Mouse (Mus musculus) MEL (cell line): ENCODE results near the gene Pex14. TPM values are rescaled to one million over a fixed set of nuclear protein-coding genes. Genes with fewer than 3 reads are reported as not detected.

Experiments
- DNase-seq: peaks from one replicate; pipeline ENCODE4 v3.0.0; 2011; ENCODE audit warnings: low read depth, low spot score
- H3K27ac ChIP-seq: 2 replicates; pipeline ENCODE4 v1.5.1; 2012; ENCODE audit warnings: low read depth, mild to moderate bottlenecking, control low read depth, low read length, moderate library complexity; ENCODE audit not compliant: control insufficient read depth
- H3K27me3 ChIP-seq, 2 experiments: fragments of 150-350 bp in 1 of 2; sonication (generic) in 1 of 2; 2 replicates each; pipeline ENCODE4 v1.6.1; 2012; ENCODE audit warnings: low read length in 2 of 2, mild to moderate bottlenecking in 2 of 2, improper control_type of control experiment in 1 of 2, moderate library complexity in 1 of 2; ENCODE audit not compliant: insufficient read depth in 2 of 2, control insufficient read depth in 1 of 2
- H3K36me3 ChIP-seq, 2 experiments: 2 replicates each; pipeline ENCODE4 v1.6.1; 2012 to 2014; ENCODE audit warnings: low read length in 2 of 2, improper control_type of control experiment in 1 of 2, inconsistent platforms in 1 of 2, mild to moderate bottlenecking in 1 of 2; ENCODE audit not compliant: insufficient read depth in 2 of 2, control insufficient read depth in 1 of 2
- H3K4me1 ChIP-seq, 2 experiments: fragments of 150-350 bp in 1 of 2; sonication (generic) in 1 of 2; 2 replicates each; pipeline ENCODE4 v1.6.1; 2012; ENCODE audit warnings: low read length in 2 of 2, improper control_type of control experiment in 1 of 2, mild to moderate bottlenecking in 1 of 2; ENCODE audit not compliant: insufficient read depth in 2 of 2, control insufficient read depth in 1 of 2
- H3K4me3 ChIP-seq, 2 experiments: fragments of 150-350 bp in 1 of 2; sonication (generic) in 1 of 2; 2 replicates each; pipeline ENCODE4 v1.5.1; 2012; ENCODE audit warnings: low read depth in 2 of 2, low read length in 2 of 2, mild to moderate bottlenecking in 2 of 2, moderate library complexity in 2 of 2, control low read depth in 1 of 2, improper control_type of control experiment in 1 of 2; ENCODE audit not compliant: control insufficient read depth in 1 of 2, insufficient read depth in 1 of 2
- H3K79me2 ChIP-seq: 2 replicates; pipeline ENCODE4 v1.6.1; 2012; ENCODE audit warnings: mild to moderate bottlenecking, low read length, moderate library complexity; ENCODE audit not compliant: control insufficient read depth, poor library complexity, insufficient read depth
- H3K9ac ChIP-seq: 2 replicates; pipeline ENCODE4 v1.6.1; 2012; ENCODE audit warnings: low read depth, mild to moderate bottlenecking, control low read depth, low read length, moderate library complexity; ENCODE audit not compliant: control insufficient read depth, poor library complexity, severe bottlenecking
- H3K9me3 ChIP-seq: fragments of 150-350 bp; sonication (generic); replicated peaks from 2 replicates; pipeline ENCODE4 v1.6.1; 2012; ENCODE audit warnings: mild to moderate bottlenecking, low read length, improper control_type of control experiment, moderate library complexity; ENCODE audit not compliant: insufficient read depth
- CHD1 ChIP-seq: IDR thresholded peaks from 2 replicates; pipeline ENCODE4 v1.6.1; 2012; ENCODE audit warnings: low read depth, mild to moderate bottlenecking, inconsistent platforms, low read length, improper control_type of control experiment
- CHD2 ChIP-seq: IDR thresholded peaks from 2 replicates; pipeline ENCODE4 v1.6.1; 2011; ENCODE audit warnings: low read length, improper control_type of control experiment
- CTCF ChIP-seq, 3 experiments: IDR thresholded peaks in 2 of 3; conservative IDR thresholded peaks in 1 of 3; 2 replicates each; pipeline ENCODE4 v1.5.1; 2011 to 2012; ENCODE audit warnings: low read length in 3 of 3, low read depth in 2 of 3, mild to moderate bottlenecking in 2 of 3, improper control_type of control experiment in 1 of 3, inconsistent platforms in 1 of 3, mixed read lengths in 1 of 3, moderate library complexity in 1 of 3; ENCODE audit not compliant: control insufficient read depth in 1 of 3, insufficient read depth in 1 of 3, poor library complexity in 1 of 3, severe bottlenecking in 1 of 3
- ELF1 ChIP-seq: IDR thresholded peaks from 2 replicates; pipeline ENCODE4 v1.6.1; 2014; ENCODE audit warnings: low read depth, mild to moderate bottlenecking, inconsistent platforms, low read length, improper control_type of control experiment, moderate library complexity
- GATA1 ChIP-seq: IDR thresholded peaks from 2 replicates; pipeline ENCODE4 v1.6.1; 2011; ENCODE audit warnings: low read depth, low read length, improper control_type of control experiment
- HCFC1 ChIP-seq: IDR thresholded peaks from 2 replicates; pipeline ENCODE4 v1.6.1; 2012; ENCODE audit warnings: low read depth, mild to moderate bottlenecking, inconsistent platforms, low read length, improper control_type of control experiment, moderate library complexity
- MAX ChIP-seq: IDR thresholded peaks from 2 replicates; pipeline ENCODE4 v1.6.1; 2011; ENCODE audit warnings: low read length, improper control_type of control experiment
- MYC ChIP-seq: IDR thresholded peaks from 2 replicates; pipeline ENCODE4 v1.6.1; 2011; ENCODE audit warnings: low read depth, mild to moderate bottlenecking, low read length, improper control_type of control experiment, moderate library complexity
- NELFE ChIP-seq: IDR thresholded peaks from 2 replicates; pipeline ENCODE4 v1.6.1; 2011; ENCODE audit warnings: low read depth, low read length, improper control_type of control experiment
- POLR2AphosphoS5 ChIP-seq: IDR thresholded peaks from 2 replicates; pipeline ENCODE4 v1.6.1; 2012; ENCODE audit warnings: low read depth, borderline replicate concordance, mild to moderate bottlenecking, inconsistent platforms, low read length, moderate library complexity, mixed read lengths
- SIN3A ChIP-seq: IDR thresholded peaks from 2 replicates; pipeline ENCODE4 v1.6.1; 2012; ENCODE audit warnings: low read length, improper control_type of control experiment, inconsistent platforms
- SMC3 ChIP-seq: IDR thresholded peaks from 2 replicates; pipeline ENCODE4 v1.6.1; 2011; ENCODE audit warnings: low read depth, low read length, improper control_type of control experiment
- TBP ChIP-seq: IDR thresholded peaks from 2 replicates; pipeline ENCODE4 v1.8.0; 2011; ENCODE audit warnings: low read depth, low read length, improper control_type of control experiment
- TCF12 ChIP-seq: IDR thresholded peaks from 2 replicates; pipeline ENCODE4 v1.6.1; 2014; ENCODE audit warnings: low read depth, mild to moderate bottlenecking, inconsistent platforms, low read length, improper control_type of control experiment, moderate library complexity
- UBTF ChIP-seq: IDR thresholded peaks from 2 replicates; pipeline ENCODE4 v1.6.1; 2012; ENCODE audit warnings: low read depth, mild to moderate bottlenecking, inconsistent platforms, low read length, improper control_type of control experiment, moderate library complexity, borderline replicate concordance; ENCODE audit not compliant: insufficient read depth
- USF1 ChIP-seq: IDR thresholded peaks from 2 replicates; pipeline ENCODE4 v1.6.1; 2014; ENCODE audit warnings: low read depth, mild to moderate bottlenecking, inconsistent platforms, low read length, improper control_type of control experiment, moderate library complexity
- USF2 ChIP-seq, 2 experiments: IDR thresholded peaks; 2 replicates each; pipeline ENCODE4 v1.6.1; 2011 to 2012; ENCODE audit warnings: improper control_type of control experiment in 2 of 2, low read length in 2 of 2, borderline replicate concordance in 1 of 2, inconsistent platforms in 1 of 2, low read depth in 1 of 2, mild to moderate bottlenecking in 1 of 2; ENCODE audit not compliant: insufficient read depth in 1 of 2
- ZC3H11A ChIP-seq: IDR thresholded peaks from 2 replicates; pipeline ENCODE4 v1.6.1; 2012; ENCODE audit warnings: low read depth, mild to moderate bottlenecking, inconsistent platforms, low read length, improper control_type of control experiment
- ZMIZ1 ChIP-seq: IDR thresholded peaks from 2 replicates; pipeline ENCODE4 v1.6.1; 2012; ENCODE audit warnings: low read depth, mild to moderate bottlenecking, inconsistent platforms, low read length, improper control_type of control experiment, moderate library complexity
- ZNF384 ChIP-seq: IDR thresholded peaks from 2 replicates; pipeline ENCODE4 v1.6.1; 2012; ENCODE audit warnings: low read depth, mild to moderate bottlenecking, inconsistent platforms, low read length, improper control_type of control experiment
- polyA plus RNA-seq, 2 experiments: library from polyadenylated mRNA; stranded (reverse) in 1 of 2; unstranded in 1 of 2; fragments of >175 nt in 1 of 2; fragments of >200 nt in 1 of 2; gene quantifications; 2 replicates each; pipeline versions ENCODE4 v1.2.1 to v1.2.4; 2012; ENCODE audit warnings: low replicate concordance in 2 of 2, low read depth in 1 of 2; ENCODE audit not compliant: insufficient read length in 2 of 2, insufficient read depth in 1 of 2, missing spikeins in 1 of 2
- total RNA-seq: library from RNA; depleted of rRNA; stranded (reverse); fragments of 300-350 nt; gene quantifications from 2 replicates; pipeline ENCODE4 v1.2.3, GENCODE M21; 2012

Pex14 gene
- total and polyA plus RNA-seq, 3 experiments: 38.3 to 49.2 TPM; not detected in 1

DNA sequence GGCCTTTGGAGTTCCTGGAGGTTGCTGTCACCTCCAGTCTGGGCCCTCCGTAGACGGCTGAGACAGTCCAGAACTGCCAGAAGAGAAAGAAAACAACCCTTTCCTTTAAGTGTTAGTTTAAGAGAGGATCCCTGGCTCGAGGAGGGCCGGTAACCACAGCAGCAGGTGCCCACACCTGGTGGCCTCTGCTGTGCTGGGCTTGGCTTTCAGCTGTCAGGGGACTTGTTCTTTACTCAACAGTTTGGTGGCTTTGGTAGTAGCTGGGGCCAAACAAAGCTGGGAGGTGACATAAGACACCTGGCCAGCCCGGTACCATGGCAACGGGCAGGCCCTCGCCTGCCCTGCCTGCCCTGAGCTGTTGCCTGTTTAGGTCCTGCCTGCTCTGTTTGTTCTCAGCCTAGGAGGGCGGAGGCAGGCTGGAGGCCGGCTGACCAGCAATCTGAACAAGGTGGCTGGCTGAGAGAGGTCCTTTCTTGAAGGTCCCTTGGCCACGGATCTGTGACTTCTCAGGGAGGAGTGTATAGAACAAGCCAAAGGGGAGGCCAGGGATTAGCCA is 151.8 kb downstream of the Pex14 start:
- no peaks in the 10 kb centered on the region for H3K9me3 ChIP-seq
- H3K27ac ChIP-seq: no peak overlapping the region
- no peaks in the 10 kb centered on the region for H3K27me3 ChIP-seq
- H3K4me3 ChIP-seq: no peak overlapping the region
- H3K36me3 ChIP-seq: no peaks in the 10 kb centered on the region
- DNase-seq: no peak
- H3K9ac ChIP-seq: no peak overlapping the region
- no peaks in the 10 kb centered on the region for H3K79me2 ChIP-seq
- no peaks in the 10 kb centered on the region for H3K4me1 ChIP-seq
- TF ChIP-seq GATA1: no peak

GRCm38 (mm10) chr4:148946071-148946470 is 153.6 kb downstream of the Pex14 start:
- Histone ChIP-seq H3K9ac (no peak overlapping the region), H3K27ac (no peak overlapping the region), H3K79me2 (no peaks in the 10 kb centered on the region), H3K4me3 (no peak overlapping the region), H3K36me3 (peaks cover 0 to 3% of the 10 kb centered on the region in 2 experiments; a peak in 2 of 4 replicates), H3K4me1 (peaks cover 0 to 5% of the 10 kb centered on the region in 2 experiments; a peak in 2 of 4 replicates), H3K9me3 (no peaks in the 10 kb centered on the region), H3K27me3 (no peaks in the 10 kb centered on the region)
- no peak for TF ChIP-seq CTCF (IDR thresholded peaks at IDR 0.05 in 2 of 3, conservative IDR thresholded peaks at IDR 0.05 in 1 of 3; ENCODE audit: control insufficient read depth in 1 of 3, insufficient read depth in 1 of 3, low read depth in 2 of 3, low read length in 3 of 3, poor library complexity in 1 of 3, severe bottlenecking in 1 of 3)
- no peak for TF ChIP-seq ELF1
- no peak for TF ChIP-seq TBP
- TF ChIP-seq TCF12: no peak
- TF ChIP-seq SMC3: no peak
- no peak for TF ChIP-seq ZC3H11A
- TF ChIP-seq USF2 (IDR thresholded peaks at IDR 0.05; ENCODE audit: borderline replicate concordance in 1 of 2, insufficient read depth in 1 of 2, low read depth in 1 of 2, low read length in 2 of 2): no peak
- TF ChIP-seq NELFE: no peak
- no peak for TF ChIP-seq POLR2AphosphoS5
- no peak for TF ChIP-seq UBTF
- no peak for TF ChIP-seq MAX
- no peak for TF ChIP-seq MYC
- DNase-seq: no peak

DNA sequence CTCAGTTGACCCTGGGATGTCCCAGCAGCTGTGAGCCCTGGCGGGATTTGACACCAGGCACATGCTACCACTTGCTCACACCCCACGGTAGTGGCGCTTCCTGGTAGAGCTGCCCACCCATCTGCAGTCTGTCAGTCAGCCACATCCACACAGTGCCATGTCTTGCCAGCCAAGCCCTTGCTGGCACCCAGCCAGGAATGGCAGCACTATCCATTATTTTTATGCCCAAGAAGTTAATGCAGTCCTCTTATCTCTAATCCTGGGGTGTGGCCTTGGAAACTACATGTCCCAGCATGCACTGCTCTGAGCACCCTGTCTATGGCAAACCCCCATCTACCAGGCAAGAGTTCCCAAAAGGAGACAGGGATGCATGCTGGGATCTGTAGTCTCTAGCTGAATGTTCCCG is 154.2 kb downstream of the Pex14 start:
- H3K79me2 ChIP-seq: no peaks in the 10 kb centered on the region; the same call in 1 of the 2 replicates
- peak; percentile 59 for DNase-seq
- TF ChIP-seq SIN3A: no peak
- TF ChIP-seq USF2 (IDR thresholded peaks at IDR 0.05; ENCODE audit: borderline replicate concordance in 1 of 2, insufficient read depth in 1 of 2, low read depth in 1 of 2, low read length in 2 of 2): no peak
- 0 out of 2 replicates have a peak, but pooled peaks have one; percentile 8 for TF ChIP-seq ELF1
- TF ChIP-seq NELFE: no peak
- no peak for TF ChIP-seq ZMIZ1
- peak; percentile 74 for TF ChIP-seq GATA1
- TF ChIP-seq MYC: no peak
- TF ChIP-seq ZNF384: no peak
- peak; percentile 94 for TF ChIP-seq HCFC1
- TF ChIP-seq CHD1: no peak
- TF ChIP-seq CHD2: no peak
- TF ChIP-seq USF1: no peak
- no peak for TF ChIP-seq CTCF (IDR thresholded peaks at IDR 0.05 in 2 of 3, conservative IDR thresholded peaks at IDR 0.05 in 1 of 3; ENCODE audit: control insufficient read depth in 1 of 3, insufficient read depth in 1 of 3, low read depth in 2 of 3, low read length in 3 of 3, poor library complexity in 1 of 3, severe bottlenecking in 1 of 3)
- no peak overlapping the region for H3K27ac ChIP-seq
- no peaks in the 10 kb centered on the region for H3K27me3 ChIP-seq
- H3K9ac ChIP-seq: no peak overlapping the region
- no peak overlapping the region for H3K4me3 ChIP-seq
- no peaks in the 10 kb centered on the region for H3K9me3 ChIP-seq
- peaks cover 0 to 5% of the 10 kb centered on the region in 2 experiments; a peak in 2 of 4 replicates for H3K4me1 ChIP-seq
- H3K36me3 ChIP-seq: peaks cover 0 to 4% of the 10 kb centered on the region in 2 experiments; a peak in 2 of 4 replicates
